In genomic region chr10:86890166-86890930, GRCm38 (mm10) we compare ENCODE assay signal across 12 mouse cellular contexts.
DNase-seq lines count a peak whose midpoint lies in the region; ATAC-seq and TF ChIP-seq lines count a peak whose summit lies in the region.
"Had no signal": no experiment of that assay in that cellular context is flagged by ENCODE, and none has a peak within 500 bp of the region (broad histone marks: within the 10 kb centered on the region; RNA-seq: fewer than 3 reads in every experiment).

No protein-coding gene starts in this region.

- H3K4me1 ChIP-seq in lung, postnatal 0 days (ENCODE audit: insufficient read depth, low read depth, low read length) = no peaks in the 10 kb centered on the region
- H3K4me1 ChIP-seq: limb, embryonic 12.5 days; megakaryocyte, embryonic 14.5 days had no signal

- no peak overlapping the region for H3K4me3 ChIP-seq in lung, postnatal 0 days (ENCODE audit: low read depth, low read length)
- H3K4me3 ChIP-seq: erythroblast, embryonic 14.5 days; limb, embryonic 12.5 days; megakaryocyte, embryonic 14.5 days had no signal

- no peak overlapping the region for H3K27ac ChIP-seq in lung, postnatal 0 days (ENCODE audit: low read length)
- H3K27ac ChIP-seq: limb, embryonic 12.5 days had no signal

- no peak for TF ChIP-seq EP300 in lung, postnatal 0 days (IDR thresholded peaks at IDR 0.05)

- H3K4me2 ChIP-seq in lung, postnatal 0 days (replicated peaks; ENCODE audit: low read depth, low read length) = no peak overlapping the region
- H3K4me2 ChIP-seq: limb, embryonic 12.5 days had no signal

- ATAC-seq in frontal cortex, adult (ENCODE audit: low TSS enrichment) = peak; percentile 82
- ATAC-seq in erythroid progenitor cell, adult 5-6 weeks (replicated peaks; ENCODE audit: low FRiP score, poor library complexity, severe bottlenecking) = no peak
- no peak for ATAC-seq in lung, postnatal 0 days

- H3K9me3 ChIP-seq in lung, postnatal 0 days (ENCODE audit: low read length) = no peaks in the 10 kb centered on the region
- H3K9me3 ChIP-seq: limb, embryonic 12.5 days; megakaryocyte, embryonic 14.5 days had no signal

- TF ChIP-seq CTCF in lung, postnatal 0 days (IDR thresholded peaks at IDR 0.05) = no peak

- H3K27me3 ChIP-seq in lung, postnatal 0 days (replicated peaks; ENCODE audit: insufficient read depth, low read length) = no peaks in the 10 kb centered on the region

- H3K9ac ChIP-seq in lung, postnatal 0 days (replicated peaks; ENCODE audit: low read depth) = no peak overlapping the region
- H3K9ac ChIP-seq: limb, embryonic 12.5 days had no signal

- DNase-seq in kidney, adult 9 months = peak; percentile 60
- DNase-seq in kidney, postnatal 10 days = no peak
- peak; percentile 60 to 62 for DNase-seq in layer of hippocampus, postnatal 25 days (ENCODE audit: extremely low spot score in 1 of 2, low spot score in 1 of 2)
- peak; percentile 65 for DNase-seq in skeletal muscle tissue, adult 2 months (ENCODE audit: low read depth, low spot score)
- DNase-seq in thymus, postnatal 25 days = no peak
- no peak for DNase-seq in lung, postnatal 0 days (ENCODE audit: low spot score)
- DNase-seq: heart, postnatal 10 days had no signal

- H3K36me3 ChIP-seq in lung, postnatal 0 days (ENCODE audit: insufficient read depth, low read length) = no peaks in the 10 kb centered on the region
- H3K36me3 ChIP-seq: limb, embryonic 12.5 days had no signal

- WGBS in lung, postnatal 0 days = 93% methylated on average over 14 of the region's 14 CpGs

Comparison
In these comparisons a context has a peak if more than half of its experiments do, and no peak if none do; other contexts are left out.
1. DNase-seq: peak in kidney, adult 9 months (single experiment), layer of hippocampus, postnatal 25 days (2 of 2) and skeletal muscle tissue, adult 2 months (single experiment); none in kidney, postnatal 10 days (single experiment), thymus, postnatal 25 days (single experiment) and lung, postnatal 0 days (single experiment).